Mouse (Mus musculus) NIH3T3 (cell line): Measurements from ENCODE around the gene Uqcrc1.

ENCODE experiments used
- DNase-seq: peaks from one replicate; pipeline ENCODE4 v3.0.0-alpha.2; 2012; ENCODE audit warnings: low read depth

Uqcrc1 gene

DNA sequence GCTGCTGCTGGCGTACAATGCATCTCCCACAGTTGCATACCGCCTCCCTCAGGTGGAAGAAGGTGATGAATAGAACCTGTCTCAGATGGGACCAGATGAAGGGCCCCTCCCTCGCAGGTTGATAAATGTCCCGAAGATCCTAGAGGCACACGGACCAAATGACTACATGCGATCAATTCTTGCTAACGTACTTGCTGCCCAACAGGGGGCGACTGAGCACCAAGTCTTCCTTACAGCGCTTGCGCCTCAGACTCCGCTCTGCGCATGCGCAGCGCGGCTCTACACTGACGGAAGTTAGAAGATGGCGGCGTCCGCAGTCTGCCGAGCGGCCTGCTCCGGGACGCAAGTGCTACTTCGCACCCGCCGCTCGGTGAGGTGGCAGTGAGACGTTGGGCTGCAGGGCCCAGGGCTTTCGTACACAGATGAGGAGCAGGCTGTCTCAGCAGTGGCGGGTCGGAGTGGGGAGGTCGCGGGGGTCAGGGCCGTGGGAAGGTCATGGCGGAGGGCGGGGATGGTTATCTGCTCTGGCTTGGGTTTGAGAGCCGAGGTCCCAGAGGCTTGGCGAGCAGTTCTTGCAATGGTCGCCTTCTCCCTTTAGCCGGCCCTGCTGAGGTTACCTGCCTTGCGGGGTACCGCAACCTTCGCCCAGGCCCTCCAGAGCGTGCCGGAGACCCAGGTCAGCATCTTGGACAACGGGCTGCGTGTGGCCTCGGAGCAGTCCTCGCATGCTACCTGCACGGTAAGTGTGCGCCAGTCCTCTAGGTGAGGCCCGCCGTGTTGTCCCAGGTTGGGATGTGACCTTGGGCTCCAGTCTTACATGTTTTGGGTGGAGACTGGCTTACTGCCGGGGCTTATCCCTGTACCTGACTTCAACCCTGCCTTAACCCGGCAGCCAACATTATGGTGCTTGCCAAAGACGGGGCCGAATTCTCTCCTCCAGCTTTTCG, at the start of gene Uqcrc1:
Gene Uqcrc1, plus strand, starts transcription at position 216 of the 947 bp plus-strand sequence.
- DNase-seq, result peak; percentile 99

DNA sequence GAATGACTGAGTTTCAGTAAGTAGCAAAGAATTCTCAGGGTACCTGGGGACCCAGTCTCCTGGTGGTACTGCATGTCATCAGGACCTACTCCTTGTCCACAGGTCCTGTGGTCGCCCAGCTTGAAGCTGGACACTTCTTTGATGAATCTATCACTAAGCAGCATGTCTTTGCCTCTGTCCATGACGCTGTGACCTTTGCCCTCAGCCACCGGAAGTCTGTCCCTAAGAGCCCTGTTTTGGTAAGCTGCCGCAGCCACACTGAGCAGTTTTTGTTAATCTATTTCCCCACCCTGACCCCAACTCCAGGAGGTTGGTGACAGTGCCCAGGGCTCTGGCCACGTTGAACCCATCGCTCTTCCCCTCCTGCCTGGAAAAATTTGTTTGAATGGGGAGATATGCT, 24.1 kb upstream of the Uqcrc1 start:
- no peak for DNase-seq

DNA sequence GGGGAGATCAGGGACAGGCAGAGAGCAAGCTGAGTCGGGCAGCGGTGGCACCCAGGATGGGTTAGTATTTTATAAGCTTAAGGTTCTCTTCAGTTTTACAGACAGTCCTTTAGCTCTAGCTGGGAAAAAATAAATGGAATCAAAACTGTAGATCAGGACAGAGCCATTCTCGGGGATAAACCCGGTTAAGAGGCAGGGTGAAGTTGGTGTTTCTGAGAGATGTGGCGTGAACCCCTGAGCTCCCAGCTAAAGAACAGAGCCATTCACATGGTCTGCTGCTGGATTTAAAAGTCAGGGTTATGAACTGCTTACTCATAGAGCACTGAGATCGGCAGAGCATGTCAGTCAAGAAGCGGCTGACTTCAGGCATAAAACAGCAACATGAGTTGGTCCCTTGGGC, 23.3 kb upstream of the Uqcrc1 start:
- no peak for DNase-seq

DNA sequence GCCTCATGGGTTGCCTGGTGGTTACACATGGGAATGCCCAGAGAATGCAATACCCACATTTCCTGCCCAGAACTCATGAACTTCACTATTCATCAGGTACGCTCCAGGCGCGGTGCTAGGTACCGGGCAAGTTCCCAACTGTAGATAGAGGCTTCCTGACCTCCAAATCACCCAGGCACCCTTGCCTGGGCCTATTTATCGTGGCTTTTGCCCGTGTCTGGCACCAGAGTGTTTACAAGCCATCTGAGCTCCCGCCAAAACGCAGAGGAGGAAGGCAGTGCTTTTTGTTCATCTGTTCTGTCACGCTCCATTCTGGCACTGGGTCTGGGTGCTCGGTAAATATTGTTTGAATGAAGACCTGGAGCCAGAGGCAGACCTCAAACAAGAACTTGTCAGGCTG, 22.8 kb upstream of the Uqcrc1 start:
- no peak for DNase-seq

DNA sequence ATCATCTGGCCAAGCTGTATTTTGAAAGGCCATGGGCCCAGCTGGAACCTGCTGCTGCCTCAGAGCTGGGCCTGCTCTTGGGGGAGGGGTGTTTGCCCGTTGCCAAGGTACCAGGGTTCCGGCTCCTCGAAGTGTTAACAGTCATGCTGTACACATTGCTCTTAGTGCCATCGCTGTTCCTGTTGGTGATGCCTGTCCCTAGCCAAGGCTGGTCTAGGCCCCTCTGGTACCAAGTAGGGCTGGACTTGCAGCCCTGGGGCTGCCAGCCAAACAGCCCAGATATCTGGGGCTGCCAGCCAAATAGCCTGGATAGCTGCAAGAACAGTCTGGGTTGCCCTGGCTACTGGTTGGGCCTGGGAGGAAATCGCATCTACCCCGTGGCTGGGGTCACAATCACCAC, 21.9 kb upstream of the Uqcrc1 start, which contains the start of gene Tmem89:
Gene Tmem89, plus strand, starts transcription at position 129 of the 400 bp plus-strand sequence.
- DNase-seq, result peak; percentile 19

DNA sequence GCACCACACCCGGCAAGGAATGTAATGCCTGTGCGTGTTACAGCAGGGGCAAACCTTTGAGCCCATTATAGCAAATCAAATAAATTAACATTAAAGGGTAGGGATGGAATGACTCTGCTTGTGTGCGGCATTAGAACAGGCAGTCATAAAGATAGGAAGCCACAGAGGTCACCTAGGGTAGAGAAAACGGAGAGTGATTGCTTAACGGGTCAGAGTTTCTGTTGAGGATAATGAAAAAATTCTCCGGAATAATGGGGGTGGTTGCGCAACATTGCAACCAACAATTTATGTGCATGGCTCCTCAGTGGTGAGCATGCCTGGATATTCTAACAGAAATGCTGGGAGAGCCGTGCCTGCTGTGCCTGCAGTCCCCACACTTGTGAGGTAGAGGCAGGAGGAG, 10.5 kb upstream of the Uqcrc1 start:
- DNase-seq, result peak; percentile 28

DNA sequence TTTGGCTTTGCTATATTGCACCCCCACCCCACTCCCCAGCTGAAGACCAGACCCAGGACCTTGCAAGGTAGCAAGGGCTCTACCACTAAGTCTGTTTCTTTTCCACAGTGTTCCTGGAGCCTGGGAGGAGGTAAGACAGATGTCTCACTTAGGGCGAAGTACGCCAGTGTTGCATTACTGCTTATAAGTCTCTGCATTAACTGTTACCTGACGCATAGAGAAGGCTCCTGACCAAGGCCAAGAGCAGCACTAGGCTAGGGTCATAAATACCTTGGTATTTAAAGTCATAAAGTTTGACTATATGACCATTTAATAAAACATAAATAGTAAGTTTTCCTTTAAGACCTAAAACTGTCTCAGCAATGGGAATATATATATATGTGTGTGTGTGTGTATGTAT, 8.0 kb upstream of the Uqcrc1 start:
- DNase-seq, result no peak

DNA sequence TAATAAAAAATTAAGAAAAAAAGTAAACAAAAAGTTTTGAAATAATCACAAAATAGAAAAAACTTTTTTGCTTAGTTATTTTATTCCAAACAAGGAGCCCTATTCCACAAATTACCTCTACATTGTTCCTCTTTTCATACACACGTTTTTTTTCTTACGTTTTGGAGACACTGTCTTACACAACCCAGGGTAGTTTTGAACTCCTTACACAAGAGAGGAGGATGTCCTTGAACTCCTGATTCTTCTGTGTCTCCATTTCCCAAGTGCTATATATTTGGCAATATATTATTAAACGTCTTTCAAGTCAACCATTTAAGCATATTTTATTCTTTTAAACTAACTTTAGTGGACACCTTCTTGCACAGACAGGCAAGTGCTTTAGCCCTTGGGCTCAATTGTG, 442 bp upstream of the Uqcrc1 start:
- DNase-seq, result no peak

DNA sequence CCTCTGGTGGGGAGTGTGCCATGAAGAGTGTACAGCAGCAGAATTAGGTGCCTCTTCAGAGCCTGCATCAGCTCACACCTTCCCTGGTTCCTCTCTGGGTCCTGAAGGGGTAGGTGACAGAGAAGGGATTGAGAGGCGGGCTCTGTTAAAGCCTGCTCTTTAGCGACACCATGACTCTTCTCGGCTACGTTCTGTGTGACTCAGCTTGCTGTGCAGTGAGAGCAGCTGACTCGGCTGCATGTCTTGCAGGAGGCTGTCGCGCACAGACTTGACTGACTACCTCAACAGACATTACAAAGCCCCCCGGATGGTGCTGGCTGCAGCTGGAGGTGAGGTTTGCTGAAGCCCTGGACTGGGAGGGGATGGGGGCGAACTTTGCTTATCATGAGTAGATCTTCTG, 8.7 kb downstream of the Uqcrc1 start:
- DNase-seq, result no peak

DNA sequence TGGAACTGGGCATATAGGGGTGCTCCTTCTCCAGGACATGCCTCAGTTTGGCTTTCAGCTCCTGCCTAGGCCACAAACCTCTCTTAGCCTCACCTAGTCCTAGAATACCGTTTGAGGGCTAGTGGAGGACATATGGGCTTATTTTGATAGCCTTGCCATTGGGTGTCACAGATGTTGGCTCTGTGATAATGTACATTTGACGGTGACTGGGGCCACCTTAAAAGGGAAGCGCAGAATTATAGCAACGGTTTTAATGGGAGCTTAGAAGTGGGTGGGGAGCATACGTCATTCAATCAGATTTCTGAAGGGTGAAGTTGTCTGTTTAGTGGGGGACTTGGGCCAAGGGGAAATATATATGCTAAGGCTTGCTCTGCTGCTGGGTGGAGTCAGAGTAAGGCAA, 9.2 kb downstream of the Uqcrc1 start:
- no peak for DNase-seq

DNA sequence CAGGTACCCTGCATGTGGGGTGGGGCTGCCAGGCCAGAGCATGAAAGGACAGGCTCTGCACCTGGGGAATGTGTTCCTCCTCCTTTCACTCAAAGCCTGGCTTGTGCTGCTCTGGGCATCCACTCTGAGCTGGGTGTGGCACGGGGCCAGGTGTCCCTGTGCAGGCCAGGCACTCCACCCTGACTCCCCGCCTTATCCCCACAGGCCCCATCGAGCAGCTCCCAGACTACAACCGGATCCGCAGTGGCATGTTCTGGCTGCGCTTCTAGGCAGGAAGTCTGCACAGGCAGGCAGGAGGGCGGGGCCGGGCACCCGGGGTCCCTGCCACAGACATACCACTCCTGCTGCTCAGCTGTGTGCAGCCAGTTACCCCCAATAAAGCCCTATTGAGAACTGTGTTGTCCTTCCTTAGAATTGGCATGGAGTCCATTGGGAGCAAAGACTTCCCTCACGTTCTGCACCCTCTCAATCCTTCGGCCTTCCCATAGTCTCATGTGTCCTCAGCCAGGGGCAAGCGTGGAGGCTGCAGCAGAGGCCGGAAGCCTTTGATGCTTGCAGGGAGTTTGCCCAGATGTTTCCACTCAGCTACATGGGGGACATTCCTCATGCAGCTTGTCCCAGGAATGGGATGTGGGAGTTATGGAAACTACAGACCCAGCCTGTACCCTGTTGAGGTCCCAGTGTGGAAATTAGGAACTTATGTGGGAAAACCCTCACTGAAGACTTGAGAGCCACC, 13.0 kb downstream of the Uqcrc1 start:
- no peak for DNase-seq

DNA sequence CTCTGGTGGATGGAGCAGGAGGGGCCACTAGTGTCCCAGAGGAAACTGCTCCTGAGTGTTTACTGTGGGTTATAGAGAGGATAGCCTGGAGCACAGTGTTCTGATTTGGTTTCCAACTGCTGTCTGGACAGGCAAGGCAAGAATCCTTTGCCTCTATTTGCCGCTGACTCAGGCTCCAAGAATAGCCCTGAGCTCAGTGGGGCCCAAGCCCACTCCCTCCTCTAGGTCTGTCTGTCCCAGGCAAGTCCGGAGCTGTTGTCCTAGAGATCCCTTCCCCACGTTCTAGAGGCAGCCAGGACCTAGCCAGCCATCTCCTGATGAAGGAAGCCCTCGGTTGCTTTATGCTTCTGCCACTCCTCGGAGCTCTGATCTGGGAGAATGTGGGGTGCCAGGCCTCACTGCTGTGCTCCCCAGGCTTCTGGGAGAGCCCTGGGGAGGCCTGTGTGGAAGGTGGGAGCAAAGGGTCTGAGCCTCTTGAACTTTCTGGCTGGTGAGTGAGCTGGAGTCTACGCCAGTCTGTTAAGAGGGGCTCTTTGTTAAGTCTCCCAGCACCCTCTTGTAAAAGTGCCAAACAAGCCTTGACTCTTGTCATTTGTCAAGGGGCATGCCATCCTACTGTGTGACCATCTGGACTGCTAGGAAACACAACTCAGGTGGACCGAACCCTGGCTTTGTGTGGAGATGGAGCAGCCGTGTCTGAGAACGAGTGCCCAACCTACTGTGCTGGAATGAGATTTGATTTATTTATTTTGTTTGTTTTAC, 13.7 kb downstream of the Uqcrc1 start:
- peak; percentile 5 for DNase-seq

DNA sequence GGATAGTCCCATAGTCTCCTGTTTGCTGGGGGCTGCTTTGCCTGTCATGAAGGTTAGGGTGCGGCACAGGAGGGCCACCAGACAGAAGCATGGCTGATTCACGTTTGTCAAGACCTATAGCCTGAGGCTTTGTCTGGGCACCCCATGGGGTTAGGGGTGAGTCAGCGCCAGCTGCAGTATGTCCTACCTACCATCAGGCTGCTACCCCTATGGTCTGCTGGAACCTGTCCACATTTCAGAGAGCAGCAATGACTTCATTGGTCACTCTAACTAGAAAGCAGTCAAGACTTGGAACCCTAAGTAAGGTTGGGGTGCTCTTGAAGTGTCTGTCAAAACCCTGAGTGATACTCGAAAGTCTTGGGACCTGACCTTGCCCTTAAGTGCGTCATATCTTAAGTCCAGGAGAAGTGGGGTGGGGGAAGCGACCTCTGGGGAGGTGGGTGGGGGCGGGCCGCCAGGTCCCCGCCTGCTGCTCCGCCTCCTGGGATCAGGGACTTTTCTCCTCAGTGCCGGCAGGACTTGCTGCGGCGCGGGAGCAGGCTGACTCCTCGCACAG, 16.7 kb downstream of the Uqcrc1 start, which contains the start of gene Col7a1:
Gene Col7a1, plus strand, starts transcription at position 506 of the 556 bp plus-strand sequence.
- peak; percentile 61 for DNase-seq

DNA sequence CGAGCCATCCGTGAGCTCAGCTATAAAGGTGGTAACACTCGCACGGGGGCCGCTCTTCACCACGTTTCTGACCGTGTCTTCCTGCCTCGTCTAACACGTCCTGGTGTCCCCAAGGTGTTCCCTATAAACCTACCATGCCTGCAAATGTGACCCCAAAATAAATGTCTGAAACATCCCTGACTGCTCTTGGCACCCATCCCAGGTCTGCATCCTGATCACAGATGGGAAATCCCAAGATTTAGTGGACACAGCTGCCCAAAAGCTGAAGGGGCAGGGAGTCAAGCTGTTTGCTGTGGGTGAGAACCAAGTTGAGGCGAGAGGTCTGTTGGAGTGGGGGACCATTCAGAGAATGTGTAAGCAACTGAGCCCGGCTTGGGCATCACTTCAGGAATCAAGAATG, 18.8 kb downstream of the Uqcrc1 start:
- peak; percentile 18 for DNase-seq

DNA sequence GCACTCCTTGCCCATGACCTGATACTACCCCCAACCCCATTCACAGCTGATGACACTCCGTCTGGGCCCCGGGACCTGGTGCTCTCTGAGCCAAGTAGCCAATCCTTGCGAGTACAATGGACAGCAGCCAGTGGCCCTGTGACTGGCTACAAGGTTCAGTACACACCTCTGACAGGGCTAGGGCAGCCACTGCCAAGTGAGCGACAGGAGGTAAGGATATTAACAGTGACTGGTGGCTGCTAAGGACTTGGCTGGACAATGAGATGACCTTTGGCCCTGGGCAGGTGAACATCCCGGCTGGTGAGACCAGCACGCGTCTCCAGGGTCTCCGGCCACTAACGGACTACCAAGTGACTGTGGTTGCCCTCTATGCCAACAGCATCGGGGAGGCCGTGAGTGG, 19.4 kb downstream of the Uqcrc1 start:
- DNase-seq, result no peak

DNA sequence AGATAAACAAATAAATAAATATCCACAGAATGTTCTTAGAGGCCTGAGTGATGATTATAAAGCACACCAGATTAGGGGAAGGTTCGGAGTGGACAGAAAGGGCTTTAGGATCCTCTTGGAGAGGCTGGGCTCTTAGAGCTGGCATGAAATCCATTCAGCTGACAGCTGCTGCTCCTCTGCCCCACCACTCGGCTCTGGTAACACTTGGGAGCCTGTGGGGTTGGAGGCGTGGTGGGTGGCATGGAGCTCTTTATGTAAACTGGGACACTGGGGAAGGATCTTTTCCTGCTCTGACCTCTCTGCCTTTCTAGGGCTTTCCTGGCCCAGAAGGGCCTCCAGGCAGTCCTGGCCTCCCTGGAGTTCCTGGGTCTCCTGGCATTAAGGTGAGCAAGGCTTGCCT, 27.1 kb downstream of the Uqcrc1 start:
- DNase-seq, result no peak

DNA sequence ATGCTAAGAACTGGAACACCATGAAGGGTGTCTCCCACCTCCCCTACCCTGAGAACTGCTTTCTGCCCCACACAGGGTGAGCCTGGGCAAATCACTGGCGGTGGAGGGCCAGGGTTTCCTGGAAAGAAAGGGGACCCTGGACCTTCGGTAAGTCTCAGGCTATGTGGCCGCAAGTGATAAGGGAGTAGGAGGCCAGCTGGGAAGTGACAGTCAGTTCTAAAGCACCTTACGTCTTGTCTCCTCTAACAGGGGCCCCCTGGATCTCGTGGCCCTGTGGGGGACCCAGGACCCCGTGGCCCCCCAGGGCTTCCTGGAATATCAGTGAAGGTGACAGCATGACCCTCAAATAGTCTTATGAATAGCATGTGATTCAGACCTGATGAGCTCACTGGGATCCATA, 27.9 kb downstream of the Uqcrc1 start:
- no peak for DNase-seq

DNA sequence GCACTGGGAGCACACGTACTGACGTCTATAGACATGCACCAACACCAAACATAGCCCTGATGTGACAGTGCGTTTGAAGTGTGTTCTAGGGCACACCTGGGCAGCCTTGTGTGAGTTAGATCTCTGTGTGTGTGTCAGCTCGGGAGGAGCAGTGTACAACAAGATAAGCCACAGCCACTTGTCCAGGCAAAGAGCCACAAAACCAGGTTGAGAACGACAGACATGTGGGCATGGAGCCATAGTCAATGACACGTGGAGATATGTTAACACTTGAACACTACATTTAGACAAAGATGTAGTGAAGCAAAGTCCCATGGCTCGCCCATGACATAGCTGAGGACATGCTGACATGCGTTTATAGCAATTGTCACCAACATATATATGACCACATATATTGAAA, 34.2 kb downstream of the Uqcrc1 start:
- DNase-seq, result no peak

DNA sequence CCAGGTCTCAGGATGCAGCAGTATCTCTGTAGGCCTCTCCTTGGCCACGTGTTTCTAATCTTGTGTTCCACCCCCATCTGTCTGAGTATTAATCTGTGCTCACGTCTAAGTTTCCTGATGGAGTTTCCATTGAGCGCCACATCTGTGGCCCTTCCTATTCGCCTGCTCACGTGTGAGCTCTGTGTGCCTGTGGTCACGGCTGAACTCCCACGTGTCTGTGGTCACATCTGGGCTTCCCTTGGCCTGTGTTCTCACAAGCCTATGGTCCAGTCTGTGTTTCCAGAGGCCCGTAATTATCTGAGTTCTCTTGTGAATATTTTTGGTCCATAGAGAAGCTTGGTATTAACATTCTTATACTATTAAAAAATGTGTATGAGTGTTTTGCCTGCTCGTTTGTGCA, 40.0 kb downstream of the Uqcrc1 start:
- no peak for DNase-seq

DNA sequence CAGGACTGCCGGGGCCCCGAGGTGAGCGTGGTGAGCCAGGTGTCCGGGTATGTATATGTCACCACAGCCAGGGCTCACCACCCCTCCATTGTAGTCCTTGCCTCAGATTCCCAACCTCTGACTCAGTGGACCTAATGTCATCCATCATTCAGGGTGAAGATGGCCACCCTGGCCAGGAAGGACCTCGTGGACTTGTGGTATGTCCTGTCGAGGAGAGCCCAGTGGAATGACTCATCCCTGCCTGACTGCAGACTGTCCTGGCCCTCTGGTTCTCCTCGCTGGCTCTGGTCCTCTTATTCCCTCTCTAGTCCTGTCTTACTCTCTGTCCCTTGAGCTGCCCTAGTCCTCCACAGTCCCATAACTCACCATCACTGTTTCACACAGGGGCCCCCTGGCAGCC, 41.5 kb downstream of the Uqcrc1 start:
- peak; percentile 73 for DNase-seq

DNA sequence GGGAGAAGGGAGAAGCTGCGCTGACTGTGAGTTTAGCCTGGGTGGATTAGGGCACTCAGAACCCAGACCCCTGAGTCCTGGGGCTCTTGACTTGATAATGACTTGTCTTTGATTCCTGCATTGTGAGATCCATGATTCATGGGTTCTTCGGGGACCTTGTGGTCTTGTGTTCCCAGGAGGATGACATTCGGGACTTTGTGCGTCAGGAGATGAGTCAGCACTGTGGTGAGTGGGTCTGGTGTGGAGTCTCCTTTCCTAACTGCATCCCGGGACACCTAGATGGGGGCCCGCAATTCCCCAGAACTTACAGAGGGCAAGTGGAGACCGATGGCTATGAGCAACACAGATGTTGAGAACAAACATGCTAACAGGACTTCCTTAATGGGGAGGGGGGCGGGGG, 46.1 kb downstream of the Uqcrc1 start:
- DNase-seq, result peak; percentile 57

DNA sequence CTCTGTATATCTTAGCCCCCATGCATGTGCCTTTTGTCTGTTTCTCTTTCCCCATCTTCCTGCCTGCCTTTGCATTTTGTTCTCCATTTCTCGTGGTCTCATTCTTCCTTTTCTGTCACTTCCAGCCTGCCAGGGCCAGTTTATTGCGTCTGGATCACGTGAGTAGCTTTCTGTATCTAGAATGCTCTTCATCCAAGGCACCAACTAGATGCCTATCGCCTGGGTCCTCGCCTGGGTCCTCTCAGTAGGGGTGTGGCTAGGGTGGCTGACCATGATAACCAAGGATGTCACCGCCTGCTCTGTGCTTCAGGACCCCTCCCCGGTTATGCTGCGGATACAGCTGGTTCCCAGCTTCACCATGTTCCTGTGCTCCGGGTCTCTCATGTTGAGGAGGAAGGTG, 46.8 kb downstream of the Uqcrc1 start:
- DNase-seq, result no peak
